Mouse (Mus musculus) olfactory bulb, adult 2 months (tissue): Measurements from ENCODE around the gene Tubgcp2.

Experiments
- CTCF ChIP-seq: fragments of 200-500 bp; IDR thresholded peaks from 2 replicates; pipeline ENCODE4 v1.5.1; 2012; ENCODE audit warnings: low read depth, mild to moderate bottlenecking, low read length, moderate library complexity; ENCODE audit not compliant: insufficient read depth
- POLR2A ChIP-seq: fragments of 200-500 bp; IDR thresholded peaks from 2 replicates; pipeline ENCODE4 v1.6.1; 2012; ENCODE audit warnings: mild to moderate bottlenecking, low read depth, low read length, moderate library complexity; ENCODE audit not compliant: insufficient read depth

GRCm38 (mm10) chr7:140045546-140045945, 9.1 kb upstream of the Tubgcp2 start:
- TF ChIP-seq CTCF: no peak
- TF ChIP-seq POLR2A: no peak
